Mouse (Mus musculus) embryonic fibroblast, embryonic 13.5 days (primary cell): ENCODE data around the gene Mrm1. TPM values are rescaled to one million over a fixed set of nuclear protein-coding genes. Genes with fewer than 3 reads are reported as not detected.

ENCODE experiments used
- H3K27ac ChIP-seq: 2 replicates; pipeline ENCODE4 v1.5.1; 2012; ENCODE audit warnings: low read length, control low read depth, inconsistent platforms; ENCODE audit not compliant: insufficient read depth
- H3K4me1 ChIP-seq: 2 replicates; pipeline ENCODE4 v1.6.1; 2011; ENCODE audit warnings: low read length; ENCODE audit not compliant: control insufficient read depth, insufficient read depth
- H3K4me3 ChIP-seq: 2 replicates; pipeline ENCODE4 v1.5.1; 2011; ENCODE audit warnings: mild to moderate bottlenecking, control low read depth, low read length; ENCODE audit not compliant: insufficient read depth
- CTCF ChIP-seq: IDR thresholded peaks from 2 replicates; pipeline ENCODE4 v1.5.1; 2011; ENCODE audit warnings: mild to moderate bottlenecking, control low read depth, low read length, moderate library complexity, borderline replicate concordance; ENCODE audit not compliant: insufficient read depth
- POLR2A ChIP-seq: IDR thresholded peaks from 2 replicates; pipeline ENCODE4 v1.6.1; 2011; ENCODE audit warnings: low read depth, mild to moderate bottlenecking, control low read depth, low read length, moderate library complexity
- polyA plus RNA-seq: library from polyadenylated mRNA; stranded (reverse); fragments of >200 nt; gene quantifications from 2 replicates; pipeline ENCODE4 v1.2.4, GENCODE M21; 2011; ENCODE audit warnings: low read depth; ENCODE audit not compliant: missing spikeins, insufficient read length

The Mrm1 gene
- polyA plus RNA-seq, 1 experiment, result 8.4 TPM

DNA sequence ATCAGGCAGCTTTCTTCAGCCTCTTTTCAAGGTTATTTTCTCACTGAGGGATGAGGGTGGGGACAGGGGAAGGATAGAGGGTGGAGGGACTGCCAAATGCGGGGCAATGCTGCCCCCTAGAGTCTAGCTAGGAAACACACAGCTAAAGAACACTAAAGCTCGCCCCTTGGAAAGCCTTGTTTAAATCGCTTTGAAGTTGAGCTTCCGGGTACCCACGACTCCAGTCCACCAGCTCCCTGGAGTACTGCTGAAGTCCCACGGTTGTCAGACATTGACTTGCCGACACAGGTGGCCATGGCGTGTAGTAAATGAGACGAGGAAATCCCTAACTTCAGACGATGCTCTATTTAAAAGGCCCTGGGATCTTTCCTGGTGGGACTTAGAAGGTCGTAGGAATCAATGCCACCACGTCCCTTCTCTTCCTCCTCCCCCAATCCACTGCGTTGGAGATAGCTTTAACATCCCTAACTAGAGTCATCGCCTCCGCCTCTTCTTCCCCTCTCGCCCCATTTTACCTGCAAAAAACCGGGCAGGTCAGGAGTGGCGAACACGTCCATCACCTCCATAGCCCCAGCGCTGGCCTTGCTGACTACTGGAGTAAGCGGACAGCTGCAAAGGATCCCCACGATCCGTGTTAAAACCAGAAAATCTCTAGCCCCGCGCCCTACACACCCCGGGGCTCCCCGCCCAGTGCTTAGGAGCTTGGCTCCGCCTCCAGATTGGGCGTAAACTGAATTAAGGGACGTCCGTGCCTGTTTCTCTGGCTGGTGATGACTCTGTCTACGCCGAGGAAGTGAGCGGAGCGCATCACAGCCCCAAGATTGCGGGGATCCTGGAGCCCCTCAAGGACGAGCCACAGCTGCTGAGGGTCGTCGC is 992 bp downstream of the Mrm1 start:
- Histone ChIP-seq H3K4me1 (peaks cover 2% of the 10 kb centered on the region; the same call in 1 of the 2 replicates), H3K27ac (peak overlapping the region; percentile 41), H3K4me3 (peak overlapping the region; percentile 58)
- TF ChIP-seq CTCF, result peak; percentile 57; the same call in 1 of the 2 replicates
- peak; percentile 83 for TF ChIP-seq POLR2A

DNA sequence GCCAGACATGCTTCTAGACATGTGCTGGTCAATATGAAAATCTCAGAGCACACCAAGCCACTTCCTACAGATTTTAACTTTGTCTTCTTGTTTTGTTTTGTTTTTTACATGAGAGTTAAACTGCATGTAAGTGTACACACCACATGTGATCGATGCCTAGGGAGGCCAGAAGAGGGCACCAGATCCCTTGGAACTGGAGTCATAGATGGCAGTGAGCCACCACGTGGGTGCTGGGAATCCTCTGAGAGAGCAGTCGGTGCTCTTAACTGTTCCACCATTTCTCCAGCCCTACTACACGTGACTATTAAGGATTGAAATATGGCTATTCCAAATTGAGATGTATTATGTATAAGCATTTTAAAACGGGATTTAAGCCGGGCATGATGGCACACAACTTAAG is 2.0 kb downstream of the Mrm1 start:
- peaks cover 2% of the 10 kb centered on the region; the same call in 1 of the 2 replicates for H3K4me1 ChIP-seq
- no peak overlapping the region for H3K27ac ChIP-seq
- H3K4me3 ChIP-seq, result no peak overlapping the region
- TF ChIP-seq POLR2A (no peak), CTCF (no peak)

DNA sequence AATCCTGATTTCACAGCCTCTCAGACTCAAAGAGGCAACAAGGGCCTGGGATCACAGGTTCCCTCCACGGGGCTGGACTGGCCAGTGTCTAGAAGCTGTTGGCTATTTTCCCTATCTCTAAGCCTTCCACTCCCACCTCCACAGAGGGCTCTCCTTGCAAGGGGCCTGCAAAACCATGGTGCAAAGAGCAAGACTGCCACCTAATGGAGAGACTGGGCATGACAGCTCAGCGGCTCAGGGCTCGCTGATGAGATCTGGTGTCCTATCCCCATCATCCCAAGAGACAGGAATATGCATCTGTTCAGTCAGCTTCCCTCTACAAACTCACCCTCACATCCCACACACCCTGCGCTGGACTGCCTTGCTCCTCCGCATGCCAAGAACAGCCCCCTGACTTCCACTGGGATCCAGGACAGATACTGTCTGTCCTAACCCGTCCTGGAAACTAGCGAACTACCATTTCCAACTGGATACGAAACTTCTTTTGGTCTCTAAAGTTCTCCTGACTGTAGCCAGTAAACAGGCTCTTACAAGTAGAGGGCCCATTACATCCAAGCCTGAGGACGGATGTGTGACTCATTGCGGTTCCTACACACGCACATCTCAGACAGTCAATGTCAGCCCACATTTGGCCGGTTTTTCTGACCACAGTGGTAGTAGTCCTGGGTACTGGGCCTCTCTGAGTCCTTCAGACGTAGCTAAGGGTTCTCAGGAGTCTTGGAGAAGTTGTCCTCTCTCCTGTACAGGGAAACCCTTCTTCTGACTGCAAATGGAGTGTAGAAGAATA is 5.4 kb downstream of the Mrm1 start:
- peak; percentile 90; the same call in 1 of the 2 replicates for TF ChIP-seq CTCF
- TF ChIP-seq POLR2A, result no peak
- Histone ChIP-seq H3K27ac (peak overlapping the region; percentile 61; the same call in 1 of the 2 replicates), H3K4me1 (peaks cover 2% of the 10 kb centered on the region; the same call in 1 of the 2 replicates), H3K4me3 (no peak overlapping the region)

DNA sequence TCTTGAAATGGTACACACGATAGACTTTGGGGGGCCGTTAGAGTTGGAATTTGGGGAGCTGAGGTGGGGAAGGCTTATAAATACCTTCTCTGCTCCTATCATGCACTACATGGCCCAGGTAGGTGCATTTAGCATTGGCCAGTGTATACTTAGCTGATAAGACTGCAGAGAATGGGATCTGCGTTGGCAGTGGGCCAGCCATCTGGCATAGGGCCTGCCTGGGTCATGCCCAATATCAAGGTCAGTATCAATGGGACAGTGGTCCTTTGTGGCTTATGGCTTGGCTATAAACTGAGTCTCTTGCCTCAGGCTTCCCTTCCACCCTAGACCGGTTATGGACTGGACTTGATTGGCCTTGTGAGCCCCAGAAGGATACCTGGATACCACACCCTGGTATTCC is 14.9 kb downstream of the Mrm1 start:
- no peak for TF ChIP-seq CTCF
- TF ChIP-seq POLR2A, result no peak
- H3K27ac ChIP-seq, result no peak overlapping the region

DNA sequence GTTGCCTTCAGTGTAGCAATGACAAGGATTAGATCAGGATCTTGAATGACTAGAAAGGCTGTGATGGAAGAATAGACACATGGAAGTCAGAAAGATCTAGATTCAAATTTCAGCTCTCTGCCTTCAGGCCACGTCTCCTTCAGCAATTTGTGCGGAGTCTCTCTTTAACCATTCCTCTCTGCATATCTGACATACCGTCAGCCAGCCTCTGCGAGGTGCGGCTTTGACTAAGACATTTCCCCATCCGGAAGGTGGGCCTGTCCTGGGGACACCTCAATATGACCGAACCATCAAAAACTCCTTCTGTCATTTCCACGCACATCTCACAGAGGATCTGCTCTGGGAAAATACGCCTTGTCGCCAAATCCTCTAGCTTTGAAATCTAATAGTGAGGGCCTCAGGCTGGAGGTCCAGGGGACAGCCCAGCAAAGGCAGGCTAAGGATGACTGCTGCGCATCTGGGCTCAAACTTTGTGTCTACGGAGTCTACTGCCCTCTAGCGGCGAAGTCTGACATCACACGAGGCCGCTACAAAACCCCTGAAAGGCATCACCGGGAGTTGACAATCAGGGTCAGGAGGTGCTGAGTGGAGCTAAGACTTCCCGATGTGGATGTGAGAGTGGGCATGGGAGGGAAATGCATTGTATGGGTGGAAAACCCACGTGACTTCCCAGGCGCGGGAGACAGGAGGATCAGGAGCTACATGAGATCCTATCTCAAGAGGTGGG is 21.5 kb downstream of the Mrm1 start:
- TF ChIP-seq CTCF (peak; percentile 88), POLR2A (no peak)
- H3K27ac ChIP-seq, result no peak overlapping the region
- no peaks in the 10 kb centered on the region for H3K4me1 ChIP-seq
- H3K4me3 ChIP-seq, result no peak overlapping the region

More for the DNA sequence above, 14.9 kb downstream of the Mrm1 start:
- no peak overlapping the region for H3K4me3 ChIP-seq
- H3K4me1 ChIP-seq, result no peaks in the 10 kb centered on the region

DNA sequence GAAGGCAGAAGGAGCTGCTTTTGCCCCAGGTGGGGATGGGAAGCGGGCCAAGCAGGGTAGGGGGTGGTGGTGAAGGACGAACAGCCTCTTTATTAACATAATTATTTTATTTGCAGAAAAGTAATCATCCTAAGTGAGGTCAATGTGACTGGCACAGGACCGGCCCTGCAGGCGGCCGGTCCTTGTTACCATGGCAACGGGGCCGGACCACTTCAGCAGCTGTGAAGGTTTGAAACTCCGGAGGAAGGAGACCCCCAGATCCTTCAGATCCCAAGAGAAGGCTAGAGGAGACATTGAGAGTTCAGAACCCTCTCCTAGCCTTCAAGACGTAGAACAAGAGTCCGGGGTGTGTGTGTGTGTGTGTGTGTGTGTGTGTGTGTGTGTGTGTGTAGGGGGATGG is 22.3 kb downstream of the Mrm1 start:
- TF ChIP-seq CTCF, result no peak
- no peak for TF ChIP-seq POLR2A
- H3K4me3 ChIP-seq, result no peak overlapping the region
- no peak overlapping the region for H3K27ac ChIP-seq
- no peaks in the 10 kb centered on the region for H3K4me1 ChIP-seq

DNA sequence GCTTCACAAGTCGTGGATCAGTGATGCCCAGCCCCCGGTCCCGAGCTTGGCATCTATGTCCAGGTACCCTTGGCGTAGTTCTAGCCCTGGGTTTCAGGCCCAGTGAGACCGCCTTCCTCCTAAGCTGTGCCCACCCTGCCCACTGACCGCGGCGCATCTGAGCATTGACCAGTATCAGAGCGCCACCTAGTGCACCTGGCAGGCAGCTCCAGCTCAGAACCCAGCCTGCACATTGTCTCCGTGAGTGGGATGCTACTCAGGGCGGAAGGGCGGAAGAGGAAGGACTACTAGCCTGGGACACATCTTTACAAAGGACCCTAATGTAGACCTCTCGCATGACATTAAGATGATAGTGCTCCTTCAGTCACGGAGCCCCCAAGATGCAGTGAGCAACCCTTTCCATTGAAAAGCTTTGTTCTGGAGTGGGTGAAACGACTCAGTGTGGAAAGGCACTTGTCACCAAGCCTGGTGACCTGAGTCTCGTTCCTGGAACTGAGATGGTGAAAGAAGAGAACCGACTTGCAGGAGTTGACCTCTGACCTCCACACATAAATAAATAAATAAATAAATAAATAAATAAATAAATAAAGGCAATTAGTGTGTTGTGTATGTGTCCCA is 24.7 kb downstream of the Mrm1 start:
- no peak overlapping the region for H3K4me3 ChIP-seq
- no peaks in the 10 kb centered on the region for H3K4me1 ChIP-seq
- no peak overlapping the region for H3K27ac ChIP-seq
- no peak for TF ChIP-seq POLR2A
- peak; percentile 99 for TF ChIP-seq CTCF

DNA sequence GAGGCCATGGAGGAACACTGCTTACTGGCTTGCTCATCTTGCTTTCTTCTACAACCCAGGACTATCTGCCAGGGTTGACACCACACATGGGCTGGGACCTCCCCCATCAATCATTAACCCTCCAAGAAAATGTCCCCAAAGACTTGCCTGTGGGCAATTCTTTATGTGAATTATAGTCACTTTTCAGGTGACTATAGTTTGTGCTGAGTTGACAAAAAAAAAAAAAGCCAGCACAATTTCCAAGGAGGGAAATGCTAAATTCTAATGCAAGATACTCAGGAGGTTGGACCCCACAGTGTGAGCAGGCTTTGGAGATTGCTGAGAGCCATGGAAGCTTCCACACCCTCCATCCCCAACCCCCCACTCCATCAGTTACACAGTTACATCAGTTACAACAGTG is 25.8 kb downstream of the Mrm1 start:
- TF ChIP-seq CTCF, result no peak
- no peak for TF ChIP-seq POLR2A
- Histone ChIP-seq H3K4me1 (no peaks in the 10 kb centered on the region), H3K27ac (no peak overlapping the region), H3K4me3 (no peak overlapping the region)

DNA sequence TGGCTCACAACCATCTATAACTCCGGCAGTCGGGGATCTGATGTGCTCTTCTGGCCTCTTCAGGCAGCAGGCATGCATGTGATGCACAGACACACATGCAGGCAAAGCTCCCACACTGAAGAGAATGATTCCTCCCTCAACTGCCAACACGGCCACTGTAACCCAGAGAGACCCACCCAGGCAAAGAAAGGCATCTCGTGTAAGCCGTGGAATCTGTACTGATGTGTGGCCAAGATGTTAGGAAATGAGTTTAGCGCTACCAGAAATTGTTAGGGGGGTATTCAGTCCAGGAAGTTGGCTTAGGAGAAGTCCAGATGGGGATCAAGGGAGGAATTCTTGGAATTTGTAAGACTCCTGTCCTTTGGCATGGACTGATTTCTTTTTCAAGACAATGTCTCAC is 28.9 kb downstream of the Mrm1 start:
- Histone ChIP-seq H3K4me1 (no peaks in the 10 kb centered on the region), H3K27ac (no peak overlapping the region), H3K4me3 (no peak overlapping the region)
- TF ChIP-seq POLR2A (no peak), CTCF (no peak)
